Mouse (Mus musculus) erythroblast, adult 5-6 weeks (primary cell): ENCODE data around the gene Gm8257. TPM values are rescaled to one million over a fixed set of nuclear protein-coding genes. Genes with fewer than 3 reads are reported as not detected.
"Not testable (repeated sequence)": the region's sequence is repeated elsewhere in the genome, so short reads cannot be mapped to it uniquely, and the experiment has no call there.

Experiments used
- ATAC-seq: replicated peaks from 2 replicates; pipeline ENCODE4 v1.8.0; 2016; ENCODE audit warnings: moderate number of reproducible peaks, mild to moderate bottlenecking, moderate TSS enrichment, inconsistent platforms; ENCODE audit not compliant: poor library complexity, low FRiP score, severe bottlenecking
- total RNA-seq, 2 experiments: library from RNA; stranded (forward) in 1 of 2; stranded (reverse) in 1 of 2; fragments of 150-400 nt in 1 of 2; fragments of 200-764, 138-1000 nt in 1 of 2; gene quantifications; 2 replicates each; pipeline versions ENCODE4 v1.2.3 to v1.2.4; 2015 to 2017; ENCODE audit warnings: low replicate concordance in 2 of 2

The Gm8257 gene
- total RNA-seq (2015; ENCODE audit: low replicate concordance), result not detected in 2 replicates
- total RNA-seq (2017; ENCODE audit: low replicate concordance), result not detected in 2 replicates

- ATAC-seq, result not testable (repeated sequence)
Observed at GRCm38 (mm10) chr14:44706356-44706755, at the start of gene Gm8257. TSS of gene Gm8257 (minus strand) at chr14:44706456.

- no peak for ATAC-seq
Observed at GRCm38 (mm10) chr14:44750240-44750639, 44.0 kb upstream of the Gm8257 start, which contains the start of gene Gm8267. TSS of gene Gm8267 (minus strand) at chr14:44750340.

GRCm38 (mm10) chr14:44742789-44743188 lies 36.5 kb upstream of the Gm8257 start:
- not testable (repeated sequence) for ATAC-seq

GRCm38 (mm10) chr14:44730711-44731110 lies 24.5 kb upstream of the Gm8257 start:
- not testable (repeated sequence) for ATAC-seq

GRCm38 (mm10) chr14:44627737-44628136 lies 78.5 kb downstream of the Gm8257 start, which contains the start of gene Gm5624:
TSS of gene Gm5624 (minus strand) at chr14:44627938.
- ATAC-seq, result not testable (repeated sequence)

Other genes starting within 250 kb of the Gm8257 start
- gene BC061237, start 214.0 kb downstream of the Gm8257 start, total RNA-seq (2015; ENCODE audit: low replicate concordance), result not detected in 2 replicates
- not detected in 2 replicates for gene BC061237, start 214.0 kb downstream of the Gm8257 start, total RNA-seq (2017; ENCODE audit: low replicate concordance)
- gene Gm17093, start 188.2 kb downstream of the Gm8257 start, total RNA-seq (2015; ENCODE audit: low replicate concordance), result not detected in 2 replicates
- not detected in 2 replicates for gene Gm17093, start 188.2 kb downstream of the Gm8257 start, total RNA-seq (2017; ENCODE audit: low replicate concordance)
- gene Gm8247, start 123.3 kb downstream of the Gm8257 start, total RNA-seq (2015; ENCODE audit: low replicate concordance), result not detected in 2 replicates
- not detected in 2 replicates for gene Gm8247, start 123.3 kb downstream of the Gm8257 start, total RNA-seq (2017; ENCODE audit: low replicate concordance)
- not detected in 2 replicates for gene Gm5624, start 78.5 kb downstream of the Gm8257 start, total RNA-seq (2015; ENCODE audit: low replicate concordance)
- not detected in 2 replicates for gene Gm5624, start 78.5 kb downstream of the Gm8257 start, total RNA-seq (2017; ENCODE audit: low replicate concordance)
- gene Gm8267, start 43.9 kb upstream of the Gm8257 start, total RNA-seq (2015; ENCODE audit: low replicate concordance), result not detected in 2 replicates
- gene Gm8267, start 43.9 kb upstream of the Gm8257 start, total RNA-seq (2017; ENCODE audit: low replicate concordance), result not detected in 2 replicates
- not detected in 2 replicates for gene Ptgdr, start 152.9 kb upstream of the Gm8257 start, total RNA-seq (2015; ENCODE audit: low replicate concordance)
- gene Ptgdr, start 152.9 kb upstream of the Gm8257 start, total RNA-seq (2017; ENCODE audit: low replicate concordance), result not detected in 2 replicates